Mouse (Mus musculus): ENCODE results near the gene Sik2. TPM values are rescaled to one million over a fixed set of nuclear protein-coding genes. Genes with fewer than 3 reads are reported as not detected.

Gene Sik2
- polyA plus RNA-seq, 1 experiment, result 20.2 TPM

DNA sequence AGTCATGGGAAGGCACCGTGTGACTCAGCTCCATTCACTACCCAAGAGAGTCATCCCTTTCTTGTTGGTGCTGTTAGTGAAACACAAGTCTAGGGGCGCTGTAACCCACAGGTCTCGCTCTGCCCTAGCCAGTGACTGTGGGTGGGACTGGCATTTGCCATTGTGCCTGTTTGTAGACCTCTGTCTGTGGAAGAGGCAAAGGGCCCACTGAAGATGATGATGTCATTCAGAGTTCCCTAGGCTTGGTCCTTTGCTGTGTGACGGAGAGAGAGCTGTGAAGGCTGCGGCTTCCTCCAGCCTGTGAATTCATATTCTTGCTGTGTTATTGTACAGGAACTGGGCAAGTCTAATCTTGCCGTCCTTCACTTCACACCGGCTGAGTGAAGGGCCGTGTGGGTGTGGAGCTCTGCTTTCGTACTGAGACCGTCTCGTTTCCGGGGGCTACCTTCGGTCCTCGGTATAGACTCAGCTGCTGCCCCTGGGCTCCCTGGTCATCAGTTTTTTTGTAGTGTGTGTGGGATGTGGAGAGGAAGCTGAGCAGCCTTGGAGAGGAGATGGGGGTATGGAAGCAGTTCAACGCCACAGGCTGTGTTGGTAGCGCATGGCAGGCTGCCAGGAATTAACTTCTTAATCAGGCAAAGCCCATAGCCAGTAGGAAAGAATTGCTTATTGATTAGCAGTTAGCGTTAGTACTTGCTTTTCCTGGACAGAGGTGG, 156.1 kb downstream of the Sik2 start:
- DNase-seq, result no peak
- Histone ChIP-seq H3K4me1 (ENCODE audit: control insufficient read depth, insufficient read depth, low read length) (peaks cover 13% of the 10 kb centered on the region), H3K4me3 (replicated peaks; ENCODE audit: extremely low read depth, low read depth, low read length) (no peak overlapping the region)
- WGBS, result 42% methylated on average over 17 of the region's 17 CpGs
- TF ChIP-seq POLR2A (IDR thresholded peaks at IDR 0.05; ENCODE audit: borderline replicate concordance, extremely low read depth, low read depth, low read length) (no peak), CTCF (IDR thresholded peaks at IDR 0.05; ENCODE audit: insufficient read depth, low read length) (no peak)

DNA sequence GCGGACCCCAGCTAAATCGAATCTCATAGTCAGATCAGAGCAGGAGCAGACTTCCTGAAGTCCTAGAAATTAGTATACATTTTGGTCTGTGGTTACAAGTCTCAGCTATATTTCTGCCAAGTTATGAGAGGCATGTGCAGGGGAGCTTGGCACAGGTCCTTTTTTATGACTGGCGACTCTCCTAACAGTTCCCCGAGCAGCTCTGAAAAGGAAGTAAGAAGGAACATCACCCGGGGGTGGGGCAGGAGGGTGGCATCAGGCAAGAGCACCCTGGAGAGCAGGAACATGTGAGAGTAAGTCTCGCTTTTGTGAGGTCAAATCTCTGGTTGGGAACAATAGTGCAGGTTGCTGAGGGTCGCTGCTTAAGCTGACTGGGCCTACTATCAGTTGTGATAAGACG, 158.2 kb downstream of the Sik2 start:
- Histone ChIP-seq H3K4me3 (replicated peaks; ENCODE audit: extremely low read depth, low read depth, low read length) (no peak overlapping the region), H3K4me1 (ENCODE audit: control insufficient read depth, insufficient read depth, low read length) (peaks cover 12% of the 10 kb centered on the region)
- 23% methylated on average over 8 of the region's 8 CpGs for WGBS
- DNase-seq, result no peak
- no peak for TF ChIP-seq POLR2A (IDR thresholded peaks at IDR 0.05; ENCODE audit: borderline replicate concordance, extremely low read depth, low read depth, low read length)
- no peak for TF ChIP-seq CTCF (IDR thresholded peaks at IDR 0.05; ENCODE audit: insufficient read depth, low read length)

DNA sequence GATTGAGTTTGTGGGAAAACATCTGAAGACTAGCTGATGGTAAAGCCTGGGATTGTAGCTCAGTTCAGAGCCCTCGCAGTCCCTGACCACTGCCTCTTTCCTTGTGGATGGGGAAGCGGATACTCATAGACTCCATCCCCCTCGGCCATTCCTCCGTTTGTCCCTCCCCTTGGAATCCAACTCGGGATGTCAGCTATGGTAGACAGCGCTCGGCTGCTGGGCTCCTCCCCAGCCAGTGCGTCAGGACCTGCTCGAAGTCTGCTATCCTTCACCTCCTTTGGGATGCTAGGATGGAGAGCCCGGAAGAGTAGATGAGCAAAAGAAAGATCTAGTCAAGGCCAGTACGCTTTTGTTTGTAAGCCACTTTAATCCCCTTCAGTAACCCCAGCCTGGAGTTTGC, 158.6 kb downstream of the Sik2 start:
- 25% methylated on average over 11 of the region's 11 CpGs for WGBS
- DNase-seq, result no peak
- TF ChIP-seq POLR2A (IDR thresholded peaks at IDR 0.05; ENCODE audit: borderline replicate concordance, extremely low read depth, low read depth, low read length) (no peak), CTCF (IDR thresholded peaks at IDR 0.05; ENCODE audit: insufficient read depth, low read length) (no peak)
- Histone ChIP-seq H3K4me1 (ENCODE audit: control insufficient read depth, insufficient read depth, low read length) (peaks cover 12% of the 10 kb centered on the region), H3K4me3 (replicated peaks; ENCODE audit: extremely low read depth, low read depth, low read length) (no peak overlapping the region)

DNA sequence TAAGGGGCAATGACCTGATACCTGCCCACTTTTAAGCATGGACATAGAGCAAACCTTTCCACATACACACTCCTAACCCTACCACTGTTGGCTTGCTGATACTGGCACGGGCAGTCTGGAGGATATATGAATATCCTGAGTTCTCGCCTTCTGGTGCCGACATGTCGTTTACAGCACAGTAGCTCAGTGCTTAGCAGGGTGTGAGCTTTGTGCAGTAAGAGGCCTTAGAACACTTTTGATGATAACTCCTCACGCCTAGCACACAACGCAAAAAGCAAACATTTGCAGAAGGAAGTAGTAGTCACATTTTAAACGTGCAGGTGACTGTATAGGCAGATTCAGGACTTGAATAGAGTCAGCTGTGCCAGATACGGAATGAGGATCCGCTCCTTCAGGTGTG, 159.1 kb downstream of the Sik2 start:
- 47% methylated on average over 9 of the region's 9 CpGs for WGBS
- TF ChIP-seq POLR2A (IDR thresholded peaks at IDR 0.05; ENCODE audit: borderline replicate concordance, extremely low read depth, low read depth, low read length), result no peak
- TF ChIP-seq CTCF (IDR thresholded peaks at IDR 0.05; ENCODE audit: insufficient read depth, low read length), result no peak
- no peak for DNase-seq
- Histone ChIP-seq H3K4me3 (replicated peaks; ENCODE audit: extremely low read depth, low read depth, low read length) (no peak overlapping the region), H3K4me1 (ENCODE audit: control insufficient read depth, insufficient read depth, low read length) (peaks cover 12% of the 10 kb centered on the region)

DNA sequence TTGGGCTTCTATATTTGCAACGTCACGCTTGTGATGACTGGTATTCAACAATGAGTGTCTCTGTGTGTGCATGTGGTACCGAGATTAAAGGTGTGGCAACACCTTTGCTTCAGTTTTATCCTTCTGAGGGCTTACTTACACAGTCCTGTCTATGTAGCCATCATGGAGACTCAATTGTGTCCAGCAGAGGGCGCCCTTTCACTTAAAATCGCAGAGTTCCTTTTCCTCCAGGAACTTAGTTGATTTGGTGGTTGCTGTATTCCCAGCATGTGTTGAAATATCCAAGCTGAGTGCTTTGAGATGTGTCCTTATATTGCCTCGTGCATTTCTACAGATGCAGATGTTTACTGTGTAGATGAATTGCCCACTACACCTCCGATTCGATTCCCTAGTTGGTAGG, 159.6 kb downstream of the Sik2 start:
- 11% methylated on average over 8 of the region's 8 CpGs for WGBS
- DNase-seq, result peak; percentile 91
- TF ChIP-seq CTCF (IDR thresholded peaks at IDR 0.05; ENCODE audit: insufficient read depth, low read length) (peak; percentile 28; the same call in 1 of the 2 replicates), POLR2A (IDR thresholded peaks at IDR 0.05; ENCODE audit: borderline replicate concordance, extremely low read depth, low read depth, low read length) (no peak)
- Histone ChIP-seq H3K4me1 (ENCODE audit: control insufficient read depth, insufficient read depth, low read length) (peaks cover 12% of the 10 kb centered on the region), H3K4me3 (replicated peaks; ENCODE audit: extremely low read depth, low read depth, low read length) (no peak overlapping the region)

DNA sequence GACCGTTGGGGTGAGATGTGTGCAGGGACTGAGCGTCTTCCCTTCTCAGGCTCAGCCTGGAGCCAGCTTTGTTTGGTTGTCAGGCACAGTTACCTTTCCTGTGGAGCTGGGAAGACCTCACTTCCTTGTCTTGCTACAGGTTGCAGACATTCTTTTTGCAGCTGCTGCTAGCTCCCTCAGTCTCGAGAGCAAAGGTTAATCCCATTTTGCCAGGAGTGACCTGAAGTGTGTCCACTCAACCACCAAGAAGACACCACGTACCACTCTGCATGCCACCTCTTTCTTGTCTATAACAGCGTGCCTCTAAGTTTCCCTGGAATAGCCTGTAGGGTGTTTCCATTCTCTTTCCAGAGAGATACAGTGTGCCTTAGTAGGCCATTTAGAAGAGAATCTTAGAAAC, 160.1 kb downstream of the Sik2 start:
- no peak for DNase-seq
- WGBS, result 62% methylated on average over 5 of the region's 5 CpGs
- TF ChIP-seq POLR2A (IDR thresholded peaks at IDR 0.05; ENCODE audit: borderline replicate concordance, extremely low read depth, low read depth, low read length), result no peak
- Histone ChIP-seq H3K4me1 (ENCODE audit: control insufficient read depth, insufficient read depth, low read length) (peaks cover 12% of the 10 kb centered on the region), H3K4me3 (replicated peaks; ENCODE audit: extremely low read depth, low read depth, low read length) (no peak overlapping the region)

DNA sequence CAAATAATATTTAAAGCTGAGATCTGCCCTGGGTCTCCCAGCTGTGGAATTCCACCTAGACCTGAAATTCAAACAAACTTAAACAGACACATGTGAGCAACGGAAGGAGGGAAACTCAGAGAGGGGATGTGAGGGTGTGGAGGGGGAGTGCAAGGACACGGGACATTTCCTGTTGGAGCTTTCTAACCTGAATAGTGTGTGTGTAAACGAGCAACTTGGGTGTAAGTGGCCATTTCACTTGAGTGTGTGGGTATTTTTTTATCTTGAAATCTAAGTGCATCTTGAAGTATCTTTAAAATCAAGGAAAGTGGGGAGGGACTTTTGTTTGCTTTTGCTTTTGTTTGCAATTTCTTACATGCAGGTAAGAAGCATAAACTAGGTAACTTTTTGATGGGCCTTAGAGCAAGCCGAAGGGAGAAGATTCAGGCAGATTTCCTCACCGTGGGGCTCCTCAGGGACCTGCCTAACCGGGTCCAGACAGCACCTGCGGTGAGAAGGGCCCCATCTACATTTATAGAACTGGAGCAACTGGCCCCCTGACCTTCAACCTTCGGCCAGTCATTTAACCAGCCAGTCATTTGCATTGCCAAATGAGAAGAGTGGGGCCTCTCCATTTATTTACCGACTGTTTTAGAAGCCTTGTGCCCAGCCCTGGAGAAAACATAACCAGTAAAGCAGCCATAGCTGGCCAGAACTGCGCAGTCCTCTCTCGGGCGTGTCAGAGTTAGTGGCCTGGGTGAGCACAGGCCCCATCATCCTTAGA, 161.1 kb downstream of the Sik2 start:
- H3K4me3 ChIP-seq (replicated peaks; ENCODE audit: extremely low read depth, low read depth, low read length), result no peak overlapping the region
- TF ChIP-seq POLR2A (IDR thresholded peaks at IDR 0.05; ENCODE audit: borderline replicate concordance, extremely low read depth, low read depth, low read length), result no peak
- no peak for TF ChIP-seq CTCF (IDR thresholded peaks at IDR 0.05; ENCODE audit: insufficient read depth, low read length)
- 54% methylated on average over 12 of the region's 12 CpGs for WGBS
- peaks cover 12% of the 10 kb centered on the region for H3K4me1 ChIP-seq (ENCODE audit: control insufficient read depth, insufficient read depth, low read length)
- DNase-seq, result no peak

DNA sequence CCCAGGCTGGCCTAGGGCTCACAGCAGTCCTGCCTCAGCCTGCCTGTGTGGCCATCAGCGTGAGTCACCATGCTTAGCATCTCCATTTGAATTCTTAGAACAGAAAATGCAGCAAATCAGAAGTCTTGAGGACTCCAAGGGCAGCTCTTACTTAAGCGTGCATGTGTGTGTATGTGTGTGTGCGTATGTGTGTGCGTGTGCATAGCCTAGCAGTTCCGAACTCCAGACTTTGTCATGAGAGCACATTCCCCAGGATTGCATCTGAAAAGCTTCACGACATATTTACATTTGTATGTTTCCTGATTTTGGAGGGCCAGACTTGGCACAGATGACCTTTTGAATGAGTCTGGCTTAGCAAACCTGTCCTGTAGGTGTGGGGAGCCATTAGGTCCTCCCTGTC, 161.7 kb downstream of the Sik2 start:
- WGBS, result 71% methylated on average over 6 of the region's 6 CpGs
- no peak overlapping the region for H3K4me3 ChIP-seq (replicated peaks; ENCODE audit: extremely low read depth, low read depth, low read length)
- TF ChIP-seq CTCF (IDR thresholded peaks at IDR 0.05; ENCODE audit: insufficient read depth, low read length), result no peak
- no peak for TF ChIP-seq POLR2A (IDR thresholded peaks at IDR 0.05; ENCODE audit: borderline replicate concordance, extremely low read depth, low read depth, low read length)
- peaks cover 12% of the 10 kb centered on the region for H3K4me1 ChIP-seq (ENCODE audit: control insufficient read depth, insufficient read depth, low read length)
- no peak for DNase-seq

DNA sequence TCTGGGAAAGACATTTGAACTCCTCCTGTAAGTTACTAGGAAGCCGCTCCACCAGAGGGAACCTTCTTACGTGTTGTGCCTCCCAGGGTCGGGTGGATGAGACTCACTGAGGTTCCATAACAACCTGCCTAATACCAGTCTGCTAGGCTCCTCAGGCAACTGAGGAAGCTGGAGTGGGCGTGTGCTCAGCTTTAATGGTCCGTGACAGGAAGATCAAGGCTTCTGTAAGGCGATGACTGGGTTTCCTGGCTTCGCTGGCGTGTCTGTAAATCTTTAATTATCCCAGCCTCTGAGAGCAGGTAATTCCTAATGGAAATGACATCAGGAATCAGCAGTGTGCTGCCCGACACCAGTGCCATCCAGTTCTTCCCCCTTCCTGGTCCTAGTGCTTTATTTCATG, 163.3 kb downstream of the Sik2 start:
- 66% methylated on average over 9 of the region's 9 CpGs for WGBS
- no peak for DNase-seq
- no peak overlapping the region for H3K4me3 ChIP-seq (replicated peaks; ENCODE audit: extremely low read depth, low read depth, low read length)
- TF ChIP-seq CTCF (IDR thresholded peaks at IDR 0.05; ENCODE audit: insufficient read depth, low read length) (no peak), POLR2A (IDR thresholded peaks at IDR 0.05; ENCODE audit: borderline replicate concordance, extremely low read depth, low read depth, low read length) (no peak)
- peaks cover 20% of the 10 kb centered on the region for H3K4me1 ChIP-seq (ENCODE audit: control insufficient read depth, insufficient read depth, low read length)

DNA sequence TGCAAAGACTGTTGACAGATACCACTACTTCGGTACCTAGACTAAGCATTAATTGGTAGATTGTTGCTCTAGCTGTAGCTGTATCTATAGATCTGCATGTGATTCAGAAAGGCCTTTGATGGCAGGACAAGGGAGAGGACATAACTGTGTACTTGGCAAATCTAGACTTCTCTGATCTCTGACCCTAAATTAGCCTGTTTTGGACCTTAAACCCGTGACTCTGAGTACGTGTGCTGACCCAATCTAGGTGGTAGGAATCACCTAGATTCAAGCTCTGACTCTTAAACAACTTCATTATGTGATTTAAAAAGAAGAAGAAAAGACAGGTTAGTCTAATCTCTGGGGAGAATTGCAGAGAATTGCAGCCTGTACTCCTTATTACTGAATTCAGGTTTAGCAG, 163.8 kb downstream of the Sik2 start, which contains the start of gene Ppp2r1b:
Ppp2r1b (plus strand) TSS at position 221 of the 400 bp plus-strand sequence.
- no peak within 1 kb of the TSS for H3K4me3 ChIP-seq (replicated peaks; ENCODE audit: extremely low read depth, low read depth, low read length)
- DNase-seq, result no peak
- H3K4me1 ChIP-seq (ENCODE audit: control insufficient read depth, insufficient read depth, low read length), result peaks cover 16% of the 10 kb centered on the region
- 90% methylated on average over 3 of the region's 3 CpGs for WGBS
- TF ChIP-seq POLR2A (IDR thresholded peaks at IDR 0.05; ENCODE audit: borderline replicate concordance, extremely low read depth, low read depth, low read length), result no peak
- no peak for TF ChIP-seq CTCF (IDR thresholded peaks at IDR 0.05; ENCODE audit: insufficient read depth, low read length)

Other genes starting within 250 kb of the Sik2 start
- 3.8 and 5.0 TPM in 2 replicates for gene Fdxacb1, start 240.8 kb downstream of the Sik2 start, polyA plus RNA-seq (2012; rRNA removed)
- 17.1 and 20.1 TPM in 2 replicates for gene Alg9, start 234.1 kb downstream of the Sik2 start, polyA plus RNA-seq (2012; rRNA removed)
- gene 1110032A03Rik, start 233.6 kb downstream of the Sik2 start, polyA plus RNA-seq (2012; rRNA removed), result 46.1 and 59.7 TPM in 2 replicates
- gene Ppp2r1b, start 163.8 kb downstream of the Sik2 start, polyA plus RNA-seq (2012; rRNA removed), result 6.8 and 12.5 TPM in 2 replicates
- 0.08 TPM in 1 of 2 replicates, not detected in the other for gene Btg4, start 51.8 kb upstream of the Sik2 start, polyA plus RNA-seq (2012; rRNA removed)
- gene Layn, start 68.0 kb upstream of the Sik2 start, polyA plus RNA-seq (2012; rRNA removed), result 8.4 and 9.9 TPM in 2 replicates
- 1.9 and 2.4 TPM in 2 replicates for gene 4833427G06Rik, start 93.0 kb upstream of the Sik2 start, polyA plus RNA-seq (2012; rRNA removed)
- 1.3 and 1.5 TPM in 2 replicates for gene Gm32742, start 156.4 kb upstream of the Sik2 start, polyA plus RNA-seq (2012; rRNA removed)
- gene Pou2af1, start 204.6 kb upstream of the Sik2 start, polyA plus RNA-seq (2012; rRNA removed), result 10.1 and 11.0 TPM in 2 replicates